Mouse (Mus musculus) C2C12 (cell line): ENCODE measurements around the gene Slain2. TPM values are rescaled to one million over a fixed set of nuclear protein-coding genes. Genes with fewer than 3 reads are reported as not detected.

Source experiments
- H3K27me3 ChIP-seq: one replicate; pipeline ENCODE4 v1.6.1; 2011; ENCODE audit not compliant: control insufficient read depth, insufficient read depth, insufficient read length
- H3K36me3 ChIP-seq: one replicate; pipeline ENCODE4 v1.6.1; 2011; ENCODE audit not compliant: control insufficient read depth, insufficient read depth
- H3K4me3 ChIP-seq: one replicate; pipeline ENCODE4 v1.5.1; 2011; ENCODE audit warnings: mild to moderate bottlenecking, control low read depth; ENCODE audit not compliant: poor library complexity, insufficient read depth, severe bottlenecking
- H3K79me2 ChIP-seq: one replicate; pipeline ENCODE4 v1.6.1; 2011; ENCODE audit not compliant: control insufficient read depth, insufficient read depth
- H3K79me3 ChIP-seq: one replicate; pipeline ENCODE4 v1.6.1; 2011; ENCODE audit warnings: low read depth, control low read depth
- H3ac ChIP-seq: one replicate; pipeline ENCODE3; 2011; ENCODE audit warnings: low read depth; ENCODE audit not compliant: control insufficient read depth, insufficient read length
- CEBPB ChIP-seq: IDR thresholded peaks from one replicate; pipeline ENCODE4 v1.6.1; 2011; ENCODE audit warnings: low read depth, mild to moderate bottlenecking, control low read depth, moderate library complexity
- CTCF ChIP-seq: IDR thresholded peaks from one replicate; pipeline ENCODE4 v1.5.1; 2011; ENCODE audit not compliant: control insufficient read depth, insufficient read depth, insufficient read length
- FOSL1 ChIP-seq: IDR thresholded peaks from one replicate; pipeline ENCODE4 v1.8.0; 2011; ENCODE audit warnings: mild to moderate bottlenecking, low read length; ENCODE audit not compliant: poor library complexity, insufficient read depth, severe bottlenecking
- MAX ChIP-seq: IDR thresholded peaks from one replicate; pipeline ENCODE4 v1.6.1; 2011; ENCODE audit warnings: mild to moderate bottlenecking, control low read depth
- MYOD1 ChIP-seq: IDR thresholded peaks from one replicate; pipeline ENCODE4 v1.6.1; 2011; ENCODE audit warnings: low read depth; ENCODE audit not compliant: control insufficient read depth, insufficient read length
- MYOG ChIP-seq: IDR thresholded peaks from one replicate; pipeline ENCODE4 v1.6.1; 2011; ENCODE audit not compliant: control insufficient read depth, insufficient read length; ENCODE audit errors: extremely low read depth
- USF1 ChIP-seq: IDR thresholded peaks from one replicate; pipeline ENCODE4 v1.6.1; 2011; ENCODE audit warnings: low read depth, mild to moderate bottlenecking, control low read depth, moderate library complexity
- polyA plus RNA-seq: library from polyadenylated mRNA; unstranded; fragments of >200 nt; fragmentation: generic; extraction: Trizol; gene quantifications from one replicate; pipeline ENCODE4 v1.2.1, GENCODE M21; 2012; ENCODE audit warnings: missing spikeins

Gene Slain2
- polyA plus RNA-seq, 1 experiment = 20.3 TPM

- H3K27me3 ChIP-seq = no peaks in the 10 kb centered on the region
- no peaks in the 10 kb centered on the region for H3K79me2 ChIP-seq
- no peak overlapping the region for H3K4me3 ChIP-seq
- H3ac ChIP-seq = no peak overlapping the region
- peaks cover 20% of the 10 kb centered on the region for H3K36me3 ChIP-seq
- TF ChIP-seq USF1 (no peak), FOSL1 (no peak), MYOG (no peak), CEBPB (no peak), MAX (no peak), MYOD1 (no peak), CTCF (no peak)
- no peaks in the 10 kb centered on the region for H3K79me3 ChIP-seq
Measured at GRCm38 (mm10) chr5:72960096-72960495, 46.0 kb downstream of the Slain2 start.

GRCm38 (mm10) chr5:72965706-72966105 is 51.6 kb downstream of the Slain2 start:
- Histone ChIP-seq H3K79me3 (no peaks in the 10 kb centered on the region), H3K36me3 (peaks cover 19% of the 10 kb centered on the region), H3K79me2 (no peaks in the 10 kb centered on the region), H3K27me3 (no peaks in the 10 kb centered on the region), H3K4me3 (no peak overlapping the region), H3ac (no peak overlapping the region)
- TF ChIP-seq FOSL1 = no peak
- no peak for TF ChIP-seq CEBPB
- TF ChIP-seq MYOD1 = no peak
- TF ChIP-seq USF1 = no peak
- no peak for TF ChIP-seq MAX
- no peak for TF ChIP-seq MYOG
- no peak for TF ChIP-seq CTCF

GRCm38 (mm10) chr5:72972435-72972834 is 58.3 kb downstream of the Slain2 start:
- Histone ChIP-seq H3K4me3 (no peak overlapping the region), H3K79me2 (no peaks in the 10 kb centered on the region), H3ac (no peak overlapping the region), H3K27me3 (no peaks in the 10 kb centered on the region), H3K36me3 (peaks cover 37% of the 10 kb centered on the region), H3K79me3 (no peaks in the 10 kb centered on the region)
- TF ChIP-seq MAX (no peak), CTCF (no peak), MYOG (no peak), FOSL1 (no peak), USF1 (no peak), CEBPB (no peak)

- peaks cover 32% of the 10 kb centered on the region for H3K36me3 ChIP-seq
- TF ChIP-seq MYOD1 = no peak
- TF ChIP-seq USF1 = no peak
- TF ChIP-seq CTCF = no peak
- no peak for TF ChIP-seq MYOG
- TF ChIP-seq MAX = no peak
- H3K4me3 ChIP-seq = no peak overlapping the region
- no peaks in the 10 kb centered on the region for H3K79me2 ChIP-seq
- no peak overlapping the region for H3ac ChIP-seq
- H3K27me3 ChIP-seq = no peaks in the 10 kb centered on the region
- H3K79me3 ChIP-seq = no peaks in the 10 kb centered on the region
Measured at GRCm38 (mm10) chr5:72972934-72973333, 58.8 kb downstream of the Slain2 start.

GRCm38 (mm10) chr5:72974602-72975001 is 60.5 kb downstream of the Slain2 start, which contains the start of gene Gm10135:
Gene Gm10135, minus strand, starts transcription at chr5:72974702.
- peaks cover 40% of the 10 kb centered on the region for H3K36me3 ChIP-seq
- H3K79me3 ChIP-seq = no peaks in the 10 kb centered on the region
- H3ac ChIP-seq = no peak within 1 kb of the TSS
- no peaks in the 10 kb centered on the region for H3K79me2 ChIP-seq
- H3K27me3 ChIP-seq = no peaks in the 10 kb centered on the region
- H3K4me3 ChIP-seq = no peak within 1 kb of the TSS
- TF ChIP-seq MYOD1 (no peak), CEBPB (no peak), MAX (no peak), MYOG (no peak), FOSL1 (no peak), USF1 (no peak), CTCF (no peak)

- Histone ChIP-seq H3K79me3 (no peaks in the 10 kb centered on the region), H3K79me2 (no peaks in the 10 kb centered on the region), H3K27me3 (no peaks in the 10 kb centered on the region), H3ac (no peak overlapping the region), H3K36me3 (peaks cover 50% of the 10 kb centered on the region), H3K4me3 (no peak overlapping the region)
- TF ChIP-seq FOSL1 = no peak
- no peak for TF ChIP-seq MYOG
- TF ChIP-seq MYOD1 = no peak
- TF ChIP-seq CTCF = no peak
- TF ChIP-seq MAX = no peak
- TF ChIP-seq CEBPB = no peak
- TF ChIP-seq USF1 = no peak
Measured at GRCm38 (mm10) chr5:72975996-72976395, 61.9 kb downstream of the Slain2 start.
